Mouse (Mus musculus): ENCODE measurements around the gene Mrtfa. TPM values are rescaled to one million over a fixed set of nuclear protein-coding genes. Genes with fewer than 3 reads are reported as not detected.

Gene Mrtfa
- total and polyA plus RNA-seq, 3 experiments: 2.3 to 18.3 (median 17.2) TPM

DNA sequence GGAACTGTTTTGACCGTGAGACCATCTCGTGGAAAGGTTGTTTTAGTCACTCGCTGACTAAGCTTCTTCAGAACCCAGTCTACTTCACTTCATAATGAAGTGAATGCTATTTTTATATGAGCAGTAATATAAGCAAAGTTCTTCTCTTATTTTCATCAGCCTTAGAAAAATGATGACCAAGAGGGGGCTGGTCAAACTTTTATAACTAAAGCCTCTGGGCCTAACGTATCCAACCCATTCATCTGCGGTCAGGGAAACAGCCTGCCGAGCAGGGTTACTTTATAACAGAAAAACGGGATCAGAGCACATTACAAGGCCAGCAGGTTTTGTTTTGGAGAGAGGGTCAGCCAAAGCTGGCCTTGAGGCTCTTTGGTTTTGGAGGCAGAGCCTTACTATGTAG, 31.3 kb downstream of the Mrtfa start:
- Histone ChIP-seq H3K36me3 (replicated peaks) (peaks cover 6% of the 10 kb centered on the region), H3K27me3 (ENCODE audit: insufficient read depth, low read length) (no peaks in the 10 kb centered on the region), H3K9me3 (replicated peaks) (no peaks in the 10 kb centered on the region), H3K4me1 (ENCODE audit: insufficient read depth, low read depth, low read length) (no peaks in the 10 kb centered on the region), H3K4me3 (ENCODE audit: low read depth, low read length) (no peak overlapping the region)
- TF ChIP-seq CTCF (IDR thresholded peaks at IDR 0.05; ENCODE audit: low read depth, low read length): no peak
- TF ChIP-seq POLR2AphosphoS5 (IDR thresholded peaks at IDR 0.05; ENCODE audit: insufficient replicate concordance, low read depth, low read length): no peak
- TF ChIP-seq GATA2 (IDR thresholded peaks at IDR 0.05; ENCODE audit: borderline replicate concordance, low read depth, low read length): no peak
- TF ChIP-seq GATA1 (IDR thresholded peaks at IDR 0.05; ENCODE audit: borderline replicate concordance, low read length): no peak
- TF ChIP-seq TAL1 (conservative IDR thresholded peaks at IDR 0.05; ENCODE audit: low read depth, low read length): no peak
- DNase-seq (ENCODE audit: low spot score): no peak
- no peak for ATAC-seq (ENCODE audit: extremely low read depth, insufficient number of reproducible peaks, low FRiP score, poor library complexity, severe bottlenecking)

DNA sequence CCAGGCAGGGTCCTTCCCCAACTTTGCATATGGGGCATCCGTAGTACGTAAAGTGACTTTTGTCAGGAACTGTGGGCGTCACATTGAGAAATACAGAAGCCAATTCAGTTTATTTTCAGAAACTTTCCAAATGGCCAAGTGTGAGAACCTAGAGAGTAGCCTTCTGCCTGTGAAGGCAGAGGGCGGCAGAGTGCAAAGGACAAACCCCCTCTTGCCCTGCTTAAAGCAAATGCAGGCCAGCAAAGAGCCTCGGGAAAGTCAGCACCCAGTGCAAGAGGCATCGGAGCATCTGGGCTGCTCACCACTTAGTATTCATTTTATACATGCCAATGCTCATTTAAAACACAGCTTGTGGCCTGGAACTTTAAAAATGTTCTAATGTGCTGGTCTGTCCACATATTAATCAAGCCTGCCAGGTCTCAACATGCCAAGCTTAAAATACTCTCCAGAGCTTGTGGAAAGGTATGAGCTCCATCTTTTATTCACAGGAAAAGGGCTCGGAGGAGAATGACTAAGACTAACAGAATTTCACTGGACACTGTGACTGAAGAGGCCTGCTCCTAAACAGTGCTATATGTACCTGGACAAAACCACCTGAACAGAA, 31.9 kb downstream of the Mrtfa start:
- Histone ChIP-seq H3K4me1 (ENCODE audit: insufficient read depth, low read depth, low read length) (no peaks in the 10 kb centered on the region), H3K27me3 (ENCODE audit: insufficient read depth, low read length) (no peaks in the 10 kb centered on the region), H3K9me3 (replicated peaks) (no peaks in the 10 kb centered on the region), H3K4me3 (ENCODE audit: low read depth, low read length) (no peak overlapping the region), H3K36me3 (replicated peaks) (peaks cover 6% of the 10 kb centered on the region)
- DNase-seq (ENCODE audit: low spot score): no peak
- ATAC-seq (ENCODE audit: extremely low read depth, insufficient number of reproducible peaks, low FRiP score, poor library complexity, severe bottlenecking): no peak
- no peak for TF ChIP-seq TAL1 (conservative IDR thresholded peaks at IDR 0.05; ENCODE audit: low read depth, low read length)
- no peak for TF ChIP-seq GATA2 (IDR thresholded peaks at IDR 0.05; ENCODE audit: borderline replicate concordance, low read depth, low read length)
- no peak for TF ChIP-seq GATA1 (IDR thresholded peaks at IDR 0.05; ENCODE audit: borderline replicate concordance, low read length)

GRCm38 (mm10) chr15:81156453-81156852, 34.1 kb downstream of the Mrtfa start:
- DNase-seq (ENCODE audit: low spot score): no peak
- TF ChIP-seq GATA2 (IDR thresholded peaks at IDR 0.05; ENCODE audit: borderline replicate concordance, low read depth, low read length): no peak
- no peak for TF ChIP-seq GATA1 (IDR thresholded peaks at IDR 0.05; ENCODE audit: borderline replicate concordance, low read length)
- TF ChIP-seq POLR2AphosphoS5 (IDR thresholded peaks at IDR 0.05; ENCODE audit: insufficient replicate concordance, low read depth, low read length): no peak
- TF ChIP-seq TAL1 (conservative IDR thresholded peaks at IDR 0.05; ENCODE audit: low read depth, low read length): no peak
- TF ChIP-seq CTCF (IDR thresholded peaks at IDR 0.05; ENCODE audit: low read depth, low read length): no peak
- no peak for ATAC-seq (ENCODE audit: extremely low read depth, insufficient number of reproducible peaks, low FRiP score, poor library complexity, severe bottlenecking)

GRCm38 (mm10) chr15:81155845-81156244, 34.7 kb downstream of the Mrtfa start:
- no peak for TF ChIP-seq CTCF (IDR thresholded peaks at IDR 0.05; ENCODE audit: low read depth, low read length)
- no peak for TF ChIP-seq GATA1 (IDR thresholded peaks at IDR 0.05; ENCODE audit: borderline replicate concordance, low read length)
- no peak for TF ChIP-seq GATA2 (IDR thresholded peaks at IDR 0.05; ENCODE audit: borderline replicate concordance, low read depth, low read length)
- no peak for TF ChIP-seq TAL1 (conservative IDR thresholded peaks at IDR 0.05; ENCODE audit: low read depth, low read length)
- no peak for TF ChIP-seq POLR2AphosphoS5 (IDR thresholded peaks at IDR 0.05; ENCODE audit: insufficient replicate concordance, low read depth, low read length)
- DNase-seq (ENCODE audit: low spot score): no peak

More at GRCm38 (mm10) chr15:81156453-81156852, 34.1 kb downstream of the Mrtfa start:
- H3K9me3 ChIP-seq (replicated peaks): no peaks in the 10 kb centered on the region
- no peak overlapping the region for H3K4me3 ChIP-seq (ENCODE audit: low read depth, low read length)
- no peaks in the 10 kb centered on the region for H3K27me3 ChIP-seq (ENCODE audit: insufficient read depth, low read length)
- H3K36me3 ChIP-seq (replicated peaks): peaks cover 6% of the 10 kb centered on the region
- no peaks in the 10 kb centered on the region for H3K4me1 ChIP-seq (ENCODE audit: insufficient read depth, low read depth, low read length)

DNA sequence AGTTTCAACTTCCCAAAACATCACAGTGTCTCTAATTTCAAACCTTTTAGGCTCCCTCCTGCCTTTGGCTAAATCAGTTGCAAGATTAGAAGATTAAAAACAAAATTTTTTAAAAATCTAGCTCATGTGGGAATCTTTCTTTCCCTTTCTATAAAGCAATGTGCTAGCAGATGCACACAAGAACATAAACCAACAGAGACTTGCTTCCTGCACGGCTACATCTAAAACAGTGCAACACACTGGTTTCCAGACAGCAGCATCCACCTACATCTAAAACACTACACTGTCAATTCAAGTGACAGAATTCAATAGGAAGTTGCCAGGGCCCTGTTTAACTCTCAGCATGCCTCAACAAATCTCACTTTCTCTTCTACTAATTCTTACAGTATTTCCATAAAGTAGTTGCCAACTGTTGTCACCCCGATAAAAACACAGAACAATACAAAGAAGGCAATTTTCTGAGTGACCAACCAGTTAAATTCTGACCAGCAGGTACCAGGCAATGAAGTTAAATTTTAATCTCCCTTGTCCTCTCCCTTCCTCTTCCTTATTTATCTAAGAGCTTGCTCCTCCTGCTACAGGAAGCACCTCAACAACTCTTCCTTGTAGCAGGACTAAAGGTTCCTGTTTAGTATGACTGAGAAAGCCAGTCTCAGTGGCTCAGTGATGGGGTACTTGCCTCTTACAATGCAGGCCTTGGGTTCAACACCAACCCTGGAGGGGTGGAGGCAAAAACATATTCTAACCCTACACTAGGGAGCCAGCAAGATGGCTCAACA, 35.5 kb downstream of the Mrtfa start:
- H3K9me3 ChIP-seq (replicated peaks): no peaks in the 10 kb centered on the region
- ATAC-seq (ENCODE audit: extremely low read depth, insufficient number of reproducible peaks, low FRiP score, poor library complexity, severe bottlenecking) (no peak), DNase-seq (ENCODE audit: low spot score) (no peak)
- TF ChIP-seq TAL1 (conservative IDR thresholded peaks at IDR 0.05; ENCODE audit: low read depth, low read length) (no peak), CTCF (IDR thresholded peaks at IDR 0.05; ENCODE audit: low read depth, low read length) (no peak), GATA1 (IDR thresholded peaks at IDR 0.05; ENCODE audit: borderline replicate concordance, low read length) (no peak), GATA2 (IDR thresholded peaks at IDR 0.05; ENCODE audit: borderline replicate concordance, low read depth, low read length) (no peak), POLR2AphosphoS5 (IDR thresholded peaks at IDR 0.05; ENCODE audit: insufficient replicate concordance, low read depth, low read length) (no peak)
- no peak overlapping the region for H3K4me3 ChIP-seq (ENCODE audit: low read depth, low read length)
- H3K27me3 ChIP-seq (ENCODE audit: insufficient read depth, low read length): no peaks in the 10 kb centered on the region
- peaks cover 6% of the 10 kb centered on the region for H3K36me3 ChIP-seq (replicated peaks)
- no peaks in the 10 kb centered on the region for H3K4me1 ChIP-seq (ENCODE audit: insufficient read depth, low read depth, low read length)

More at GRCm38 (mm10) chr15:81155845-81156244, 34.7 kb downstream of the Mrtfa start:
- H3K4me1 ChIP-seq (ENCODE audit: insufficient read depth, low read depth, low read length): no peaks in the 10 kb centered on the region
- H3K36me3 ChIP-seq (replicated peaks): peaks cover 6% of the 10 kb centered on the region
- no peak for ATAC-seq (ENCODE audit: extremely low read depth, insufficient number of reproducible peaks, low FRiP score, poor library complexity, severe bottlenecking)
- no peaks in the 10 kb centered on the region for H3K27me3 ChIP-seq (ENCODE audit: insufficient read depth, low read length)
- no peaks in the 10 kb centered on the region for H3K9me3 ChIP-seq (replicated peaks)
- H3K4me3 ChIP-seq (ENCODE audit: low read depth, low read length): no peak overlapping the region

DNA sequence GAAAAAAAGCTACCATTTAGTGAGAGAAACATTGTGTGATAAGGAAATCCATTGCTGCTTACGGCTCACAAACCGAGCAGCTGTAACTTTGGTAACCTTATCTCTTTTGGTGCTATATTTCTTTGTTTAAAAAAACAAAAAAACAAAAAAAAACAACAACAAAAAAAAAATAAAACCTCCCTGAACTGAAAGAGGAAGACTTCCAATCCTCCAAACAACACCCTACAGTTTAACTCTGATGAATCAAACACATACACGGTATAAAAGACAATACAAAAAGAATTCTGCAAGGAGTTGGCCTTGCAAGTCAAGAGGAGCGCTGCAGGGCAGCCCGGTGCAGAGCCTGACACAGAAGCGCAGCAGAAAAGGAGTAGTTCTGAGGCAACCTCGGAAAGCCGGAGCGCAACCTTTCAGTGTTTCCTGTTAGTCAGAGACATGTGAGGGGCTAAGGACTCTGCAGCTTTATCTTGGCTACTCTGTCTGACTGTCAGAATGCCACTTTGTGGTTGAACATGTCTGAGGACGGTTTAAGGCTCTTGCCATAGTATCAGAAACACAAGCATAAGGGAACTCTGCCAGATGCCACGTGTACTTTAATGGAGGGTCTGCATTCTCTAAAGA, 48.5 kb downstream of the Mrtfa start:
- H3K27me3 ChIP-seq (ENCODE audit: insufficient read depth, low read length): no peaks in the 10 kb centered on the region
- no peaks in the 10 kb centered on the region for H3K9me3 ChIP-seq (replicated peaks)
- ATAC-seq (ENCODE audit: extremely low read depth, insufficient number of reproducible peaks, low FRiP score, poor library complexity, severe bottlenecking) (no peak), DNase-seq (ENCODE audit: low spot score) (no peak)
- no peaks in the 10 kb centered on the region for H3K36me3 ChIP-seq (replicated peaks)
- no peaks in the 10 kb centered on the region for H3K4me1 ChIP-seq (ENCODE audit: insufficient read depth, low read depth, low read length)
- TF ChIP-seq CTCF (IDR thresholded peaks at IDR 0.05; ENCODE audit: low read depth, low read length): no peak
- TF ChIP-seq TAL1 (conservative IDR thresholded peaks at IDR 0.05; ENCODE audit: low read depth, low read length): no peak
- no peak for TF ChIP-seq GATA1 (IDR thresholded peaks at IDR 0.05; ENCODE audit: borderline replicate concordance, low read length)
- TF ChIP-seq GATA2 (IDR thresholded peaks at IDR 0.05; ENCODE audit: borderline replicate concordance, low read depth, low read length): no peak
- no peak for TF ChIP-seq POLR2AphosphoS5 (IDR thresholded peaks at IDR 0.05; ENCODE audit: insufficient replicate concordance, low read depth, low read length)
- H3K4me3 ChIP-seq (ENCODE audit: low read depth, low read length): no peak overlapping the region

All from G1E (cell line).